Mouse (Mus musculus): ENCODE data around the gene Akr1b7. TPM values are rescaled to one million over a fixed set of nuclear protein-coding genes. Genes with fewer than 3 reads are reported as not detected.

Akr1b7 gene
- total and polyA plus RNA-seq, 2 experiments from 2014 or later, result 0.31 TPM; not detected in 1

- peaks cover 5% of the 10 kb centered on the region; the same call in 1 of the 2 replicates for H3K4me1 ChIP-seq (ENCODE audit: control insufficient read depth, insufficient read depth)
- H3K4me2 ChIP-seq (ENCODE audit: low read depth, low read length), result no peak overlapping the region
- no peak for TF ChIP-seq EP300 (IDR thresholded peaks at IDR 0.05; ENCODE audit: low read depth)
- no peak for TF ChIP-seq CTCF (IDR thresholded peaks at IDR 0.05; ENCODE audit: low read depth)
- H3K9ac ChIP-seq (replicated peaks; ENCODE audit: low read depth, low read length), result no peak overlapping the region
- peaks cover 59% of the 10 kb centered on the region for H3K36me3 ChIP-seq (replicated peaks; ENCODE audit: control insufficient read depth, insufficient read depth, low read length)
- no peaks in the 10 kb centered on the region for H3K9me3 ChIP-seq (replicated peaks; ENCODE audit: control insufficient read depth, low read length)
- 74% methylated on average over 4 of the region's 4 CpGs for WGBS
- no peak overlapping the region for H3K27ac ChIP-seq (ENCODE audit: low read depth)
- ATAC-seq (ENCODE audit: insufficient read depth, low read depth) (no peak), DNase-seq (ENCODE audit: low spot score) (no peak)
- no peaks in the 10 kb centered on the region for H3K27me3 ChIP-seq (ENCODE audit: control insufficient read depth, insufficient read depth, low read length)
- no peak overlapping the region for H3K4me3 ChIP-seq (ENCODE audit: low read depth, low read length)
Observed at GRCm38 (mm10) chr6:34388420-34389156, 23.5 kb upstream of the Akr1b7 start.

- Histone ChIP-seq H3K4me3 (ENCODE audit: low read depth, low read length) (no peak overlapping the region), H3K27me3 (ENCODE audit: control insufficient read depth, insufficient read depth, low read length) (no peaks in the 10 kb centered on the region), H3K27ac (ENCODE audit: low read depth) (no peak overlapping the region), H3K9ac (replicated peaks; ENCODE audit: low read depth, low read length) (no peak overlapping the region), H3K4me2 (ENCODE audit: low read depth, low read length) (no peak overlapping the region), H3K9me3 (replicated peaks; ENCODE audit: control insufficient read depth, low read length) (no peaks in the 10 kb centered on the region), H3K36me3 (replicated peaks; ENCODE audit: control insufficient read depth, insufficient read depth, low read length) (peaks cover 61% of the 10 kb centered on the region), H3K4me1 (ENCODE audit: control insufficient read depth, insufficient read depth) (no peaks in the 10 kb centered on the region)
- no peak for TF ChIP-seq CTCF (IDR thresholded peaks at IDR 0.05; ENCODE audit: low read depth)
- no peak for TF ChIP-seq EP300 (IDR thresholded peaks at IDR 0.05; ENCODE audit: low read depth)
- WGBS, result 75% methylated on average over 5 of the region's 5 CpGs
- ATAC-seq (ENCODE audit: insufficient read depth, low read depth), result no peak
- DNase-seq (ENCODE audit: low spot score), result no peak
Observed at GRCm38 (mm10) chr6:34395897-34396296, 16.2 kb upstream of the Akr1b7 start.

GRCm38 (mm10) chr6:34398431-34398830 lies 13.7 kb upstream of the Akr1b7 start:
- DNase-seq (ENCODE audit: low spot score) (no peak), ATAC-seq (ENCODE audit: insufficient read depth, low read depth) (no peak)
- Histone ChIP-seq H3K4me1 (ENCODE audit: control insufficient read depth, insufficient read depth) (no peaks in the 10 kb centered on the region), H3K4me2 (ENCODE audit: low read depth, low read length) (no peak overlapping the region), H3K36me3 (replicated peaks; ENCODE audit: control insufficient read depth, insufficient read depth, low read length) (peaks cover 37% of the 10 kb centered on the region), H3K4me3 (ENCODE audit: low read depth, low read length) (no peak overlapping the region), H3K9me3 (replicated peaks; ENCODE audit: control insufficient read depth, low read length) (no peaks in the 10 kb centered on the region), H3K9ac (replicated peaks; ENCODE audit: low read depth, low read length) (no peak overlapping the region), H3K27ac (ENCODE audit: low read depth) (no peak overlapping the region), H3K27me3 (ENCODE audit: control insufficient read depth, insufficient read depth, low read length) (no peaks in the 10 kb centered on the region)
- TF ChIP-seq CTCF (IDR thresholded peaks at IDR 0.05; ENCODE audit: low read depth), result no peak
- TF ChIP-seq EP300 (IDR thresholded peaks at IDR 0.05; ENCODE audit: low read depth), result no peak
- WGBS, result 72% methylated on average over 6 of the region's 6 CpGs

- Histone ChIP-seq H3K9me3 (replicated peaks; ENCODE audit: control insufficient read depth, low read length) (no peaks in the 10 kb centered on the region), H3K4me2 (ENCODE audit: low read depth, low read length) (no peak overlapping the region), H3K9ac (replicated peaks; ENCODE audit: low read depth, low read length) (no peak overlapping the region), H3K27me3 (ENCODE audit: control insufficient read depth, insufficient read depth, low read length) (no peaks in the 10 kb centered on the region), H3K36me3 (replicated peaks; ENCODE audit: control insufficient read depth, insufficient read depth, low read length) (peaks cover 24% of the 10 kb centered on the region), H3K27ac (ENCODE audit: low read depth) (no peak overlapping the region), H3K4me1 (ENCODE audit: control insufficient read depth, insufficient read depth) (no peaks in the 10 kb centered on the region), H3K4me3 (ENCODE audit: low read depth, low read length) (no peak overlapping the region)
- TF ChIP-seq CTCF (IDR thresholded peaks at IDR 0.05; ENCODE audit: low read depth) (no peak), EP300 (IDR thresholded peaks at IDR 0.05; ENCODE audit: low read depth) (no peak)
- DNase-seq (ENCODE audit: low spot score) (no peak), ATAC-seq (ENCODE audit: insufficient read depth, low read depth) (no peak)
- WGBS, result 80% methylated on average over 13 of the region's 13 CpGs
Observed at GRCm38 (mm10) chr6:34399606-34400220, 12.4 kb upstream of the Akr1b7 start.

DNA sequence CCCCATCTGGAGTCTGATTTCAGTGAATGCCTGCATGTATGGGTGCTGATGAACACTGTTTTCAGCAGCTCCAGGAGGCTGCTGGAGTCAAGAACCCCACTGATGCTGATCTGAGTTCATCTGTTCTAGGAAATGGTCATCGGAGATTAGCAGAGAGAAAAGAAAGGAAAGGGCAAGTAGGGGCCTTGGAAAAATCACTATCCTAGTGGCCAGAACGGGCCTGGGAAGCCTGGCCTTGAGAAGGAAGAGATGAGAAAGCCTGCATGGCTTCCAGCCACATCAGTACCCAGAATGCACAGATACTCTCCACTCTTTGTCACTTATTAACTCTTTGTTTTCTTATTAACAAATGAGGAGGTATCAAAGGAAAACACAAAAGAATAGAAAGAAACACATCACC lies 11.4 kb upstream of the Akr1b7 start:
- Histone ChIP-seq H3K36me3 (replicated peaks; ENCODE audit: control insufficient read depth, insufficient read depth, low read length) (peaks cover 17% of the 10 kb centered on the region; the same call in 1 of the 2 replicates), H3K9ac (replicated peaks; ENCODE audit: low read depth, low read length) (no peak overlapping the region), H3K27me3 (ENCODE audit: control insufficient read depth, insufficient read depth, low read length) (no peaks in the 10 kb centered on the region), H3K27ac (ENCODE audit: low read depth) (no peak overlapping the region), H3K4me1 (ENCODE audit: control insufficient read depth, insufficient read depth) (no peaks in the 10 kb centered on the region), H3K4me2 (ENCODE audit: low read depth, low read length) (no peak overlapping the region), H3K4me3 (ENCODE audit: low read depth, low read length) (no peak overlapping the region), H3K9me3 (replicated peaks; ENCODE audit: control insufficient read depth, low read length) (no peaks in the 10 kb centered on the region)
- ATAC-seq (ENCODE audit: insufficient read depth, low read depth), result no peak
- no peak for DNase-seq (ENCODE audit: low spot score)
- whole genome bisulfite sequencing, result 72% methylated on average over 2 of the region's 2 CpGs
- TF ChIP-seq EP300 (IDR thresholded peaks at IDR 0.05; ENCODE audit: low read depth) (no peak), CTCF (IDR thresholded peaks at IDR 0.05; ENCODE audit: low read depth) (no peak)

All from heart, postnatal 0 days (tissue).